Mouse (Mus musculus): Measurements from ENCODE around the gene Snrpa. TPM values are rescaled to one million over a fixed set of nuclear protein-coding genes. Genes with fewer than 3 reads are reported as not detected.

Gene Snrpa
- polyA plus RNA-seq, 1 experiment from 2014 or later, result 158 TPM

DNA sequence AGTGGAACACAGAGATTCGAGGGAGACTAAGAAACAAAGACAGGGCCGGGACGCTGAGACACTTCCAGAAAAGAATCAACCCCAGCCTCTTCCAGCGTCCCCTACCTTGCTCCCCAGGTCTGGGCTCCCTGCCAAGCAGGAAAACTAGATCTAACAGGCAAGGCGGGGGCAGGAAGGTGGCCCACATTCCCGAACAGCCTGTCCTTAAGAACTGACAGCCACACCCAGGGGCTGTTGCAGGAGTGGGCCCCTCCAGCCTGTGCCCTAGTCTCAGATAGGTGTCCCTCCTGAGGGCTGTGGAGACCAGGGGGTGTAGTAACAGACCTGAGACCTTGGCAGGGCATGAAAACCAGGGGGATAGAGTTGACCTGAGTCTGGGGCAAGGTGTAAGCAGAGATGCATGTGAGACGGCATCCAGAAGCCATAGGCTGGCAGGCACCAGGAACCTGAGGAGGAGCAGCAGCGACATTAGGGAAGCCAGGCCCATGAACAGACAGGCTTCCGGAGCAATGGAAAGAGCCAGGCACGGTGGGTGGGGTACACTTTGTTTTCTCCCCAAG, 42.8 kb downstream of the Snrpa start, which contains the start of gene Cyp2t4:
Cyp2t4 (plus strand) TSS at position 510 of the 560 bp plus-strand sequence.
- Histone ChIP-seq H3K9ac (no peak within 1 kb of the TSS), H3K4me3 (no peak within 1 kb of the TSS), H3K4me2 (no peak within 1 kb of the TSS), H3K27ac (replicated peaks) (no peak within 1 kb of the TSS), H3K9me3 (no peaks in the 10 kb centered on the region), H3K4me1 (0 out of 2 replicates have a peak, but pooled peaks cover 2% of the 10 kb centered on the region), H3K36me3 (peaks cover 17% of the 10 kb centered on the region), H3K27me3 (replicated peaks) (no peaks in the 10 kb centered on the region)
- 59% methylated on average over 10 of the region's 10 CpGs for WGBS
- no peak; the same call in 1 of the 2 replicates for ATAC-seq (ENCODE audit: extremely low read depth, insufficient number of reproducible peaks, low FRiP score, low TSS enrichment)

MicroRNAs within 50 kb of the gene (microRNA counts, 519-probe panel; counts per million panel counts)
- 209 counts per million, percentile 61 among the panel's probes with 10 or more counts for microRNA mmu-miR-1191

Small RNA genes lying within 50 kb of the gene (microRNA-seq; reads per million reads assigned to microRNA genes)
- gene Mir1191 (3.7 reads per million, percentile 15 among the genes with 10 or more reads in this experiment), gene Mir3101 (not detected)

Other genes starting within 250 kb of the Snrpa start
- not detected in 2 replicates for gene Cyp2a12, start 167.2 kb downstream of the Snrpa start, polyA plus RNA-seq (2015; fragmentation: Nextera tagmentation; extraction: Ambion mirVana)
- not detected in 2 replicates for gene Cyp2f2, start 76.4 kb downstream of the Snrpa start, polyA plus RNA-seq (2015; fragmentation: Nextera tagmentation; extraction: Ambion mirVana)
- gene Cyp2t4, start 42.6 kb downstream of the Snrpa start, polyA plus RNA-seq (2015; fragmentation: Nextera tagmentation; extraction: Ambion mirVana), result 0.12 TPM in 1 of 2 replicates, not detected in the other
- 48.1 and 52.7 TPM in 2 replicates for gene Egln2, start 29.5 kb downstream of the Snrpa start, polyA plus RNA-seq (2015; fragmentation: Nextera tagmentation; extraction: Ambion mirVana)
- 48.6 and 48.8 TPM in 2 replicates for gene Rab4b, start 17.4 kb downstream of the Snrpa start, polyA plus RNA-seq (2015; fragmentation: Nextera tagmentation; extraction: Ambion mirVana)
- gene Gm21983, start 15.2 kb downstream of the Snrpa start, polyA plus RNA-seq (2015; fragmentation: Nextera tagmentation; extraction: Ambion mirVana), result 0.31 TPM in 1 of 2 replicates, not detected in the other
- 4.3 and 4.8 TPM in 2 replicates for gene Mia, start 15.1 kb downstream of the Snrpa start, polyA plus RNA-seq (2015; fragmentation: Nextera tagmentation; extraction: Ambion mirVana)
- 2.9 and 3.1 TPM in 2 replicates for gene BC024978, start 490 bp downstream of the Snrpa start, polyA plus RNA-seq (2015; fragmentation: Nextera tagmentation; extraction: Ambion mirVana)
- 2.3 and 3.3 TPM in 2 replicates for gene Itpkc, start 32.4 kb upstream of the Snrpa start, polyA plus RNA-seq (2015; fragmentation: Nextera tagmentation; extraction: Ambion mirVana)
- gene Coq8b, start 36.8 kb upstream of the Snrpa start, polyA plus RNA-seq (2015; fragmentation: Nextera tagmentation; extraction: Ambion mirVana), result 10.2 and 12.0 TPM in 2 replicates
- 8.3 and 8.8 TPM in 2 replicates for gene Numbl, start 62.2 kb upstream of the Snrpa start, polyA plus RNA-seq (2015; fragmentation: Nextera tagmentation; extraction: Ambion mirVana)
- 51.3 and 53.3 TPM in 2 replicates for gene Ltbp4, start 141.4 kb upstream of the Snrpa start, polyA plus RNA-seq (2015; fragmentation: Nextera tagmentation; extraction: Ambion mirVana)
- gene Shkbp1, start 159.7 kb upstream of the Snrpa start, polyA plus RNA-seq (2015; fragmentation: Nextera tagmentation; extraction: Ambion mirVana), result 28.8 and 32.2 TPM in 2 replicates
- gene Gm20479, start 161.1 kb upstream of the Snrpa start, polyA plus RNA-seq (2015; fragmentation: Nextera tagmentation; extraction: Ambion mirVana), result 0.83 and 0.90 TPM in 2 replicates